Mouse (Mus musculus): ENCODE measurements around the gene Ift27.

The Ift27 gene

GRCm38 (mm10) chr15:78173972-78174886 lies at the start of gene Ift27:
Gene Ift27, minus strand, starts transcription at chr15:78174107.
- in situ Hi-C loops (cut with MboI, MseI), result no loop called here

GRCm38 (mm10) chr15:78215269-78215668 lies 41.4 kb upstream of the Ift27 start:
- in situ Hi-C loops (cut with MboI, MseI), result no loop called here

- in situ Hi-C loops (cut with MboI, MseI), result no loop called here
Measured at GRCm38 (mm10) chr15:78211367-78211766, 37.5 kb upstream of the Ift27 start.

GRCm38 (mm10) chr15:78210203-78210602 lies 36.3 kb upstream of the Ift27 start:
- in situ Hi-C loops (cut with MboI, MseI), result no loop called here

- in situ Hi-C loops (cut with MboI, MseI), result no loop called here
Measured at GRCm38 (mm10) chr15:78206312-78206711, 32.4 kb upstream of the Ift27 start, which contains the start of gene Pvalb. Gene Pvalb, minus strand, starts transcription at chr15:78206400.

- in situ Hi-C loops (cut with MboI, MseI), result no loop called here
Measured at GRCm38 (mm10) chr15:78205192-78205591, 31.3 kb upstream of the Ift27 start.

- in situ Hi-C loops (cut with MboI, MseI), result no loop called here
Measured at GRCm38 (mm10) chr15:78204053-78204847, 30.3 kb upstream of the Ift27 start.

- in situ Hi-C loops (cut with MboI, MseI), result no loop called here
Measured at GRCm38 (mm10) chr15:78195096-78195880, 21.4 kb upstream of the Ift27 start.

GRCm38 (mm10) chr15:78194320-78194719 lies 20.4 kb upstream of the Ift27 start:
- in situ Hi-C loops (cut with MboI, MseI), result no loop called here

- in situ Hi-C loops (cut with MboI, MseI), result loop anchor here (10.0 kb wide), 1 partner anchor 1585 kb away; the partner anchor contains the start of gene Dnal4
Measured at GRCm38 (mm10) chr15:78189636-78190035, 15.7 kb upstream of the Ift27 start.

- in situ Hi-C loops (cut with MboI, MseI), result loop anchor here (10.0 kb wide), 1 partner anchor 1586 kb away; the partner anchor contains the start of gene Dnal4
Measured at GRCm38 (mm10) chr15:78188546-78188945, 14.6 kb upstream of the Ift27 start.

GRCm38 (mm10) chr15:78186906-78187305 lies 13.0 kb upstream of the Ift27 start:
- in situ Hi-C loops (cut with MboI, MseI), result loop anchor here (10.0 kb wide), 1 partner anchor 1588 kb away; the partner anchor contains the start of gene Dnal4

- in situ Hi-C loops (cut with MboI, MseI), result loop anchor here (10.0 kb wide), 1 partner anchor 1589 kb away; the partner anchor contains the start of gene Dnal4
Measured at GRCm38 (mm10) chr15:78185609-78186008, 11.7 kb upstream of the Ift27 start.

GRCm38 (mm10) chr15:78184855-78185254 lies 10.9 kb upstream of the Ift27 start:
- in situ Hi-C loops (cut with MboI, MseI), result loop anchor here (5.0 to 10.0 kb wide), 4 partner anchors 62 to 1590 kb away; partner anchors contain the start of gene Dnal4

- in situ Hi-C loops (cut with MboI, MseI), result loop anchor here (5.0 to 10.0 kb wide), 4 partner anchors 65 to 1593 kb away; partner anchors contain the start of gene Dnal4
Measured at GRCm38 (mm10) chr15:78181701-78182405, 7.9 kb upstream of the Ift27 start.

- in situ Hi-C loops (cut with MboI, MseI), result loop anchor here (5.0 to 10.0 kb wide), 4 partner anchors 68 to 1595 kb away; partner anchors contain the start of gene Dnal4
Measured at GRCm38 (mm10) chr15:78179775-78180174, 5.9 kb upstream of the Ift27 start.

GRCm38 (mm10) chr15:78178397-78178796 lies 4.5 kb upstream of the Ift27 start:
- in situ Hi-C loops (cut with MboI, MseI), result no loop called here

- in situ Hi-C loops (cut with MboI, MseI), result no loop called here
Measured at GRCm38 (mm10) chr15:78177257-78177656, 3.4 kb upstream of the Ift27 start.

- in situ Hi-C loops (cut with MboI, MseI), result no loop called here
Measured at GRCm38 (mm10) chr15:78174887-78175245, 959 bp upstream of the Ift27 start.

Measured in T-helper 1 cell (primary cell).